Mouse (Mus musculus): ENCODE results near the gene Cd247. TPM values are rescaled to one million over a fixed set of nuclear protein-coding genes. Genes with fewer than 3 reads are reported as not detected.

Gene Cd247
- polyA plus RNA-seq, 1 experiment from 2014 or later, result 1.3 TPM

GRCm38 (mm10) chr1:165786296-165786695 lies 2.2 kb upstream of the Cd247 start:
- WGBS, result 26% methylated on average over 11 of the region's 11 CpGs
- H3K9me3 ChIP-seq (replicated peaks; ENCODE audit: control insufficient read depth, low read length, poor library complexity, severe bottlenecking), result no peaks in the 10 kb centered on the region
- no peak for ATAC-seq
- no peaks in the 10 kb centered on the region for H3K36me3 ChIP-seq (ENCODE audit: control insufficient read depth, insufficient read depth, low read length)
- no peak overlapping the region for H3K9ac ChIP-seq (ENCODE audit: low read depth, low read length)
- no peaks in the 10 kb centered on the region for H3K27me3 ChIP-seq (ENCODE audit: control insufficient read depth, insufficient read depth, low read depth, low read length)
- no peaks in the 10 kb centered on the region; the same call in 1 of the 2 replicates for H3K4me1 ChIP-seq (ENCODE audit: control insufficient read depth, insufficient read depth, low read length)
- H3K4me3 ChIP-seq (ENCODE audit: low read depth, low read length), result no peak overlapping the region
- H3K4me2 ChIP-seq (ENCODE audit: low read length), result peak overlapping the region; percentile 22; the same call in 1 of the 2 replicates
- no peak overlapping the region for H3K27ac ChIP-seq (ENCODE audit: low read length)

- Histone ChIP-seq H3K27me3 (ENCODE audit: control insufficient read depth, insufficient read depth, low read depth, low read length) (no peaks in the 10 kb centered on the region), H3K4me3 (ENCODE audit: low read depth, low read length) (no peak overlapping the region), H3K4me2 (ENCODE audit: low read length) (no peak overlapping the region), H3K9ac (ENCODE audit: low read depth, low read length) (no peak overlapping the region), H3K36me3 (ENCODE audit: control insufficient read depth, insufficient read depth, low read length) (no peaks in the 10 kb centered on the region), H3K27ac (ENCODE audit: low read length) (no peak overlapping the region), H3K4me1 (ENCODE audit: control insufficient read depth, insufficient read depth, low read length) (no peaks in the 10 kb centered on the region; the same call in 1 of the 2 replicates), H3K9me3 (replicated peaks; ENCODE audit: control insufficient read depth, low read length, poor library complexity, severe bottlenecking) (no peaks in the 10 kb centered on the region)
- ATAC-seq, result no peak
- WGBS, result 83% methylated on average over 17 of the region's 17 CpGs
Measured at GRCm38 (mm10) chr1:165789066-165789660, 682 bp downstream of the Cd247 start.

- ATAC-seq, result no peak
- Histone ChIP-seq H3K36me3 (ENCODE audit: control insufficient read depth, insufficient read depth, low read length) (no peaks in the 10 kb centered on the region), H3K4me3 (ENCODE audit: low read depth, low read length) (no peak overlapping the region)
Measured at GRCm38 (mm10) chr1:165789963-165790362, 1.5 kb downstream of the Cd247 start.

GRCm38 (mm10) chr1:165790461-165791210 lies 2.2 kb downstream of the Cd247 start:
- Histone ChIP-seq H3K9ac (ENCODE audit: low read depth, low read length) (no peak overlapping the region), H3K4me3 (ENCODE audit: low read depth, low read length) (no peak overlapping the region), H3K4me1 (ENCODE audit: control insufficient read depth, insufficient read depth, low read length) (no peaks in the 10 kb centered on the region; the same call in 1 of the 2 replicates), H3K9me3 (replicated peaks; ENCODE audit: control insufficient read depth, low read length, poor library complexity, severe bottlenecking) (no peaks in the 10 kb centered on the region), H3K36me3 (ENCODE audit: control insufficient read depth, insufficient read depth, low read length) (no peaks in the 10 kb centered on the region), H3K27me3 (ENCODE audit: control insufficient read depth, insufficient read depth, low read depth, low read length) (no peaks in the 10 kb centered on the region), H3K27ac (ENCODE audit: low read length) (no peak overlapping the region), H3K4me2 (ENCODE audit: low read length) (no peak overlapping the region)
- 93% methylated on average over 17 of the region's 17 CpGs for WGBS
- no peak for ATAC-seq

More at GRCm38 (mm10) chr1:165789963-165790362, 1.5 kb downstream of the Cd247 start:
- Histone ChIP-seq H3K4me1 (ENCODE audit: control insufficient read depth, insufficient read depth, low read length) (no peaks in the 10 kb centered on the region; the same call in 1 of the 2 replicates), H3K27me3 (ENCODE audit: control insufficient read depth, insufficient read depth, low read depth, low read length) (no peaks in the 10 kb centered on the region), H3K27ac (ENCODE audit: low read length) (no peak overlapping the region), H3K9ac (ENCODE audit: low read depth, low read length) (no peak overlapping the region), H3K4me2 (ENCODE audit: low read length) (no peak overlapping the region), H3K9me3 (replicated peaks; ENCODE audit: control insufficient read depth, low read length, poor library complexity, severe bottlenecking) (no peaks in the 10 kb centered on the region)
- WGBS, result 96% methylated on average over 6 of the region's 6 CpGs

GRCm38 (mm10) chr1:165791411-165791810 lies 2.9 kb downstream of the Cd247 start:
- Histone ChIP-seq H3K27ac (ENCODE audit: low read length) (no peak overlapping the region), H3K27me3 (ENCODE audit: control insufficient read depth, insufficient read depth, low read depth, low read length) (no peaks in the 10 kb centered on the region), H3K9ac (ENCODE audit: low read depth, low read length) (no peak overlapping the region), H3K4me1 (ENCODE audit: control insufficient read depth, insufficient read depth, low read length) (no peaks in the 10 kb centered on the region; the same call in 1 of the 2 replicates), H3K36me3 (ENCODE audit: control insufficient read depth, insufficient read depth, low read length) (no peaks in the 10 kb centered on the region), H3K4me2 (ENCODE audit: low read length) (no peak overlapping the region), H3K4me3 (ENCODE audit: low read depth, low read length) (no peak overlapping the region), H3K9me3 (replicated peaks; ENCODE audit: control insufficient read depth, low read length, poor library complexity, severe bottlenecking) (no peaks in the 10 kb centered on the region)
- ATAC-seq, result no peak
- 85% methylated on average over 9 of the region's 9 CpGs for WGBS

GRCm38 (mm10) chr1:165801709-165802310 lies 13.3 kb downstream of the Cd247 start:
- H3K9ac ChIP-seq (ENCODE audit: low read depth, low read length), result no peak overlapping the region
- WGBS, result 74% methylated on average over 11 of the region's 11 CpGs
- H3K27ac ChIP-seq (ENCODE audit: low read length), result no peak overlapping the region
- ATAC-seq, result no peak
- H3K4me1 ChIP-seq (ENCODE audit: control insufficient read depth, insufficient read depth, low read length), result peaks cover 5% of the 10 kb centered on the region; the same call in 1 of the 2 replicates
- no peak overlapping the region for H3K4me3 ChIP-seq (ENCODE audit: low read depth, low read length)
- no peak overlapping the region for H3K4me2 ChIP-seq (ENCODE audit: low read length)
- no peaks in the 10 kb centered on the region for H3K36me3 ChIP-seq (ENCODE audit: control insufficient read depth, insufficient read depth, low read length)
- H3K27me3 ChIP-seq (ENCODE audit: control insufficient read depth, insufficient read depth, low read depth, low read length), result no peaks in the 10 kb centered on the region; the same call in 1 of the 2 replicates
- H3K9me3 ChIP-seq (replicated peaks; ENCODE audit: control insufficient read depth, low read length, poor library complexity, severe bottlenecking), result peaks cover 3% of the 10 kb centered on the region; the same call in 1 of the 2 replicates

GRCm38 (mm10) chr1:165803107-165803506 lies 14.6 kb downstream of the Cd247 start:
- Histone ChIP-seq H3K9me3 (replicated peaks; ENCODE audit: control insufficient read depth, low read length, poor library complexity, severe bottlenecking) (peaks cover 3% of the 10 kb centered on the region; the same call in 1 of the 2 replicates), H3K4me1 (ENCODE audit: control insufficient read depth, insufficient read depth, low read length) (no peaks in the 10 kb centered on the region), H3K9ac (ENCODE audit: low read depth, low read length) (no peak overlapping the region), H3K36me3 (ENCODE audit: control insufficient read depth, insufficient read depth, low read length) (no peaks in the 10 kb centered on the region), H3K4me3 (ENCODE audit: low read depth, low read length) (no peak overlapping the region), H3K27me3 (ENCODE audit: control insufficient read depth, insufficient read depth, low read depth, low read length) (no peaks in the 10 kb centered on the region; the same call in 1 of the 2 replicates), H3K27ac (ENCODE audit: low read length) (no peak overlapping the region), H3K4me2 (ENCODE audit: low read length) (no peak overlapping the region)
- no peak for ATAC-seq
- WGBS, result 84% methylated on average over 5 of the region's 5 CpGs

- Histone ChIP-seq H3K4me3 (ENCODE audit: low read depth, low read length) (no peak overlapping the region), H3K4me1 (ENCODE audit: control insufficient read depth, insufficient read depth, low read length) (no peaks in the 10 kb centered on the region), H3K9me3 (replicated peaks; ENCODE audit: control insufficient read depth, low read length, poor library complexity, severe bottlenecking) (peaks cover 3% of the 10 kb centered on the region; the same call in 1 of the 2 replicates), H3K4me2 (ENCODE audit: low read length) (no peak overlapping the region), H3K27ac (ENCODE audit: low read length) (no peak overlapping the region), H3K9ac (ENCODE audit: low read depth, low read length) (no peak overlapping the region), H3K36me3 (ENCODE audit: control insufficient read depth, insufficient read depth, low read length) (no peaks in the 10 kb centered on the region), H3K27me3 (ENCODE audit: control insufficient read depth, insufficient read depth, low read depth, low read length) (no peaks in the 10 kb centered on the region; the same call in 1 of the 2 replicates)
- WGBS, result 85% methylated on average over 4 of the region's 4 CpGs
- no peak for ATAC-seq
Measured at GRCm38 (mm10) chr1:165804133-165804532, 15.7 kb downstream of the Cd247 start.

Measured in midbrain, embryonic 16.5 days (tissue).